Mouse (Mus musculus) erythroid progenitor cell, adult 5-6 weeks (primary cell): ENCODE results near the gene Gm2075. TPM values are rescaled to one million over a fixed set of nuclear protein-coding genes. Genes with fewer than 3 reads are reported as not detected.
"Not testable (repeated sequence)": the region's sequence is repeated elsewhere in the genome, so short reads cannot be mapped to it uniquely, and the experiment has no call there.

Experiments used
- ATAC-seq: replicated peaks from 2 replicates; pipeline ENCODE4 v1.8.0; 2016; ENCODE audit warnings: moderate number of reproducible peaks, mild to moderate bottlenecking, moderate TSS enrichment, inconsistent platforms; ENCODE audit not compliant: poor library complexity, low FRiP score, severe bottlenecking
- total RNA-seq, 2 experiments: library from RNA; stranded (forward) in 1 of 2; stranded (reverse) in 1 of 2; fragments of 150-400 nt in 1 of 2; fragments of 186-747, 209-891 nt in 1 of 2; gene quantifications; 2 replicates each; pipeline versions ENCODE4 v1.2.3 to v1.2.4; 2015 to 2017; ENCODE audit warnings: low replicate concordance in 2 of 2

Gm2075 gene
- total RNA-seq (2015; ENCODE audit: low replicate concordance) (not detected in 2 replicates), total RNA-seq (2017; ENCODE audit: low replicate concordance) (not detected in 2 replicates)

DNA sequence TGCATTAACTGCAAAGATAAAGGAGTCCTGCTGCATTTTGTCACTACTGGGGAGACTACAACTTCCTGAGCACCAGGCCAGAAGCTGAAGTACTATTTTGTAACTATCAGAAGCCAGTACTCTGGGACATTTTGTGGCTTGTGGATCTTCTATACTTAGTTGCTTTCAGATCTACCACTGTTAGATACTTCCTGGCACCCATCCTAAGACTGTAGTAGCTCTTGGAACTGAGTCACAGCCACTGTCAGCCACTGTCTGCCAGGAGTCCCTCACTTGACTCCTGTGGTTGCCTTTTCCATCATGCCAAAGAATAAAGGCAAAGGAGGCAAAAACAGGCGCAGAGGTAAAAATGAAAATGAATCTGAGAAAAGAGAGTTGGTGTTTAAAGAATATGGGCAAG, at the start of gene Gm2075:
Gene Gm2075, plus strand, starts transcription at position 301 of the 400 bp plus-strand sequence.
- ATAC-seq, result not testable (repeated sequence)

- not testable (repeated sequence) for ATAC-seq
Measured at GRCm38 (mm10) chr12:87984000-87984399, 27.6 kb upstream of the Gm2075 start.

DNA sequence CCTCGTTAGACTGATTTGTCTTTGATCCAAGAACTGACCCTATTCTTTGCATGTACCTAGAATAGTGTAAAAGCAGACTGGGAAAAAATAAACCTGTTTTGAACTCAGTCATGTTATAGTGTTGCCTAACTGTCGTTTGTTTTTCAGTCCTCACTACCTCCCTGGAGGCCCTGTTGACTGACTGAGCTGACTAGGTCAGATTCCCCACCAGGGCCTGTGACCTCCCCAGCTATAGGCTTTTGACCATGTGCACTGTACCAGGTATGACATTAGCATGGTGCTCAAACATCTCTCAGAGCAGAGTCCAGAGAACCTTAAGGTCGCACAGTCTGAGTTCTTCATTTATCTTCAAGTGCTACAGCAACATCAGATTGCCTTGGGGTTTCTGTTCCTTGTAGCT, 7.5 kb upstream of the Gm2075 start:
- ATAC-seq, result not testable (repeated sequence)

DNA sequence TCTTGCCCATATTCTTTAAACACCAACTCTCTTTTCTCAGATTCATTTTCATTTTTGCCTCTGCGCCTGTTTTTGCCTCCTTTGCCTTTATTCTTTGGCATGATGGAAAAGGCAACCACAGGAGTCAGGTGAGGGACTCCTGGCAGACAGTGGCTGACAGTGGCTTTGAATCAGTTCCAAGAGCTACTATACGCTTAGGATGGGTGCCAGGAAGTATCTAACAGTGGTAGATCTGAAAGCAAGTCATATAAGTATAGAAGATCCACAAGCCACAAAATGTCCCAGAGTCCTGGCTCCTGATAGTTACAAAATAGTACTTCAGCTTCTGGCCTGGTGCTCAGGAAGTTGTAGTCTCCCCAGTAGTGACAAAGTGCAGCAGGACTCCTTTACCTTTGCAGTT, 7.0 kb downstream of the Gm2075 start, which contains the start of gene Gm6803:
Gene Gm6803, minus strand, starts transcription at position 101 of the 400 bp plus-strand sequence.
- not testable (repeated sequence) for ATAC-seq

GRCm38 (mm10) chr12:88026704-88027103, 15.1 kb downstream of the Gm2075 start, which contains the start of gene Gm2056:
Gm2056 (plus strand) TSS chr12:88027004.
- not testable (repeated sequence) for ATAC-seq

DNA sequence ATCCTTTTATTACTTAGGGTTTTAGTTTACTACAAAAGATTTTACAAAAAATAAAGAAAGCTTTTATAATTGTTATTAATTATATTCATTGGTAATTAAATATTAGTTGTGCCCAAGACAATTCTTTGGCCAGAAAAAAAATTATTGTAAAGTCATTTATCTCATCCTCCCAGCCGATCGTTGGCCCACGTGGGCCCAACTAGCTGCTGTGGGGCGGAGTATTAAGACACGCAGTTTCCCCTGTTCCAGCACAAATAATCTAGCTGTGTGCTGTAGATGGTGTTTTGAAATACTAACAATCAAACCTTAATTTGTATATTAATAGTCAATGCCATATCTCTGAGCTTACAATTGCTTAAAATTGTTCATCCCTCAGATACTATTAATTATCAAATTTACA, 20.6 kb downstream of the Gm2075 start:
- not testable (repeated sequence) for ATAC-seq

- ATAC-seq, result not testable (repeated sequence)
Measured at GRCm38 (mm10) chr12:88039062-88039461, 27.4 kb downstream of the Gm2075 start.

GRCm38 (mm10) chr12:88039703-88040102, 28.1 kb downstream of the Gm2075 start:
- ATAC-seq, result not testable (repeated sequence)

DNA sequence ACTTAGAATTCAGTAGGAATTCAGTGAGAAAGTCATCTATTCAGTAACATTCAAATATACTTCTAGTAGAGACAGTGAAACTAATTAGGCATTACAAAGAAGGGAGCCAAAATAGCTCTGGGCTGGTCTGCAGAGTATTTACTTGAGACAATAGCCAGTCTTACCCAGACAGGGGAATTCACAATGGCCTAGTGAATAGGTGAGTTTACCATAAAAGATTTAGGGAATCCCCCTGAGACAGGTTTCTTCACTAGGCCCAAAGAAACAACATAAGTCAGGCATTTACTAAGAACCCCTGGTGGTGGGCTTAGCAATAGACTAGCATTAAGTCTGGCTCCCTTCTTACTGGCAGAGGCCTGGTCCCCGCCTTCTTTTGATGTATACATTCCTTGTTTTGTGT, 33.6 kb downstream of the Gm2075 start:
- not testable (repeated sequence) for ATAC-seq

Other genes starting within 250 kb of the Gm2075 start
- gene Gm21319, start 236.1 kb upstream of the Gm2075 start, total RNA-seq (2015; ENCODE audit: low replicate concordance), result not detected in 2 replicates
- not detected in 2 replicates for gene Gm21319, start 236.1 kb upstream of the Gm2075 start, total RNA-seq (2017; ENCODE audit: low replicate concordance)
- not detected in 2 replicates for gene Gm21936, start 216.3 kb upstream of the Gm2075 start, total RNA-seq (2015; ENCODE audit: low replicate concordance)
- not detected in 2 replicates for gene Gm21936, start 216.3 kb upstream of the Gm2075 start, total RNA-seq (2017; ENCODE audit: low replicate concordance)
- gene BB287469, start 195.3 kb upstream of the Gm2075 start, total RNA-seq (2015; ENCODE audit: low replicate concordance), result not detected in 2 replicates
- gene BB287469, start 195.3 kb upstream of the Gm2075 start, total RNA-seq (2017; ENCODE audit: low replicate concordance), result not detected in 2 replicates
- not detected in 2 replicates for gene Gm2001, start 169.5 kb upstream of the Gm2075 start, total RNA-seq (2015; ENCODE audit: low replicate concordance)
- gene Gm2001, start 169.5 kb upstream of the Gm2075 start, total RNA-seq (2017; ENCODE audit: low replicate concordance), result not detected in 2 replicates
- not detected in 2 replicates for gene Gm2016, start 137.8 kb upstream of the Gm2075 start, total RNA-seq (2015; ENCODE audit: low replicate concordance)
- gene Gm2016, start 137.8 kb upstream of the Gm2075 start, total RNA-seq (2017; ENCODE audit: low replicate concordance), result not detected in 2 replicates
- gene Gm2022, start 116.5 kb upstream of the Gm2075 start, total RNA-seq (2015; ENCODE audit: low replicate concordance), result not detected in 2 replicates
- gene Gm2022, start 116.5 kb upstream of the Gm2075 start, total RNA-seq (2017; ENCODE audit: low replicate concordance), result not detected in 2 replicates
- gene Gm2035, start 92.0 kb upstream of the Gm2075 start, total RNA-seq (2015; ENCODE audit: low replicate concordance), result not detected in 2 replicates
- not detected in 2 replicates for gene Gm2035, start 92.0 kb upstream of the Gm2075 start, total RNA-seq (2017; ENCODE audit: low replicate concordance)
- gene Gm2042, start 57.8 kb upstream of the Gm2075 start, total RNA-seq (2015; ENCODE audit: low replicate concordance), result not detected in 2 replicates
- not detected in 2 replicates for gene Gm2042, start 57.8 kb upstream of the Gm2075 start, total RNA-seq (2017; ENCODE audit: low replicate concordance)
- gene Gm6803, start 6.9 kb downstream of the Gm2075 start, total RNA-seq (2015; ENCODE audit: low replicate concordance), result not detected in 2 replicates
- 6.2 TPM in 1 of 2 replicates, not detected in the other for gene Gm6803, start 6.9 kb downstream of the Gm2075 start, total RNA-seq (2017; ENCODE audit: low replicate concordance)
- gene Gm2056, start 15.2 kb downstream of the Gm2075 start, total RNA-seq (2015; ENCODE audit: low replicate concordance), result not detected in 2 replicates
- not detected in 2 replicates for gene Gm2056, start 15.2 kb downstream of the Gm2075 start, total RNA-seq (2017; ENCODE audit: low replicate concordance)
- not detected in 2 replicates for gene Gm16368, start 71.8 kb downstream of the Gm2075 start, total RNA-seq (2015; ENCODE audit: low replicate concordance)
- gene Gm16368, start 71.8 kb downstream of the Gm2075 start, total RNA-seq (2017; ENCODE audit: low replicate concordance), result not detected in 2 replicates
- gene Gm10436, start 170.3 kb downstream of the Gm2075 start, total RNA-seq (2015; ENCODE audit: low replicate concordance), result not detected in 2 replicates
- gene Gm10436, start 170.3 kb downstream of the Gm2075 start, total RNA-seq (2017; ENCODE audit: low replicate concordance), result not detected in 2 replicates
- gene Gm8332, start 238.3 kb downstream of the Gm2075 start, total RNA-seq (2015; ENCODE audit: low replicate concordance), result not detected in 2 replicates
- gene Gm8332, start 238.3 kb downstream of the Gm2075 start, total RNA-seq (2017; ENCODE audit: low replicate concordance), result not detected in 2 replicates